Mouse (Mus musculus) frontal cortex, postnatal 36 days (tissue): ENCODE data around the gene Creb5.

Experiments
- DNase-seq, 2 experiments: peaks; one replicate each; pipeline ENCODE4 v3.0.0; 2022; ENCODE audit warnings: low spot score in 2 of 2

Creb5 gene

DNA sequence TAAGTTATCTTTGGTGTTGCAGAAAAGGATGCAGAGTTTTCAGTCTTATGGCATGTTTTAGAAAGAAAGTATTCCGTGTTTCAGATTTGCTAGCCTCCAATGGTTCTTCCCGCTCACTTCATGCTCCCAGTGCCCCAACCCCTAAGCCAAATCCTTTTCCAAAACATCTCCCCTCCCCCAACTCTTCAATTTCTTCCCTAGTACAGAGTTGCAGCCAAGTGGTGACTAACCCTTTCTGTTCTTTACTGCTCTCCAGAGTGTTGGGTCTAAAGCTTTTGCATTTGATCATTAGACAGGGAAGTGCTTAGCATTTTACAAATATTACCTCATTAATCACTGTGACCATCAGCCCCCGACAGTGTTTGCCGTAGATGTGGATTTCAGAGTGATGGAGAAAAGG, 142.8 kb downstream of the Creb5 start:
- DNase-seq: no peak

- no peak for DNase-seq
These were observed 158.9 kb downstream of the Creb5 start for GRCm38 (mm10) chr6:53445862-53446460.

- no peak for DNase-seq
These were observed 160.4 kb downstream of the Creb5 start for GRCm38 (mm10) chr6:53447479-53447878.

GRCm38 (mm10) chr6:53448317-53448870, 161.3 kb downstream of the Creb5 start:
- DNase-seq: no peak

DNA sequence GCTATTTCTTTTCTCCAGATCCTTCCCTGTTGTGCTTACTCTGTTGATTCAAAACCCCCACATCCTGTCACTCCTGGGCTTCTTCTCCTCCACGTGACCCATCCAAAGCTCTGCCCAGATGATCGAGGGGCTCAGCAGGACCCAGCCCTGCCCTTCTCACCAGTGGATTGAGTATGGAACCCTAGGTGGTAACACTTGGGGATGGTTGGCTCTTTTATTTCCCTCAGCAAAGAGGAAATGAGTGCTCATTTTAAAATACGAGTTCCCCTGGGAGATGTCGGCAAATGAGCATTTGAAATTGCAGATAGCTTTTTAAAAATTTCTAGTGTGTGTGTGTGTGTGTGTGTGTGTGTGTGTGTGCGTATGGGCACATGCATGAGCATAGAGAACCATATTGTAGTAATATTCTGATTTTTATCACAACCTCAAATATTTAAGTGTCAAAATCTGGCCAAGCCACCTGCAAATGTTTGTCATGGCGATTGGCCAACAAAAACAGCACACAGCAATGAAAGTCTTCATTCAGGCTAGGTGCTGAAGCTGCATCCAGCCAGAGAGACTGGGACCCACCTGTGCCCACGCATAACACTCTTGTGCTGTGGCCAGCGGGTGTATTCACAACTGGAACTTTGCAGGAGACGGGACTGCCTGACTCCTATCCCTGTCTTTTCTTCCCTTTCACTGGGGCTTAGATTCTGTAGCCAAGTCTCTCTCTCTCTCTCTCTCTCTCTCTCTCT, 162.5 kb downstream of the Creb5 start:
- no peak for DNase-seq

DNA sequence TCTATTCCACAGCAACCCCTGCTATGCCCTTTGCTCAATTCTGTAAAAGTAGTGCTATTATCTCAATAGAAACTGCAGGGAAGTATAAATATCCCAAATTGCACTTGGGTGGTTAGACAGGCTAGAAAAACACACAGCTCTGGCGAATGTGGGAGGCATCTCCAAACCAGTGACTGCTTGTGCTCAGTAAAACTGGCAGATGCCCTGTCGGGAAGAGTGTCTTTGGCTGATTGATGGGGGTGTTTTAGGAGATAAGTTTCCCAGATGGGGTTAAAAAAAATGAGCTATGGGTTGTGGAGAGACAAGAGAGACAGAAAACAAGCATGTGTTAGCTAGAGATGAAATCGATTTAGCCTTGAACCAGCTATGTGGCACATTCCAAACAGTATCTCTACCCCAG, 163.4 kb downstream of the Creb5 start:
- DNase-seq: peak; percentile 26 to 36

DNA sequence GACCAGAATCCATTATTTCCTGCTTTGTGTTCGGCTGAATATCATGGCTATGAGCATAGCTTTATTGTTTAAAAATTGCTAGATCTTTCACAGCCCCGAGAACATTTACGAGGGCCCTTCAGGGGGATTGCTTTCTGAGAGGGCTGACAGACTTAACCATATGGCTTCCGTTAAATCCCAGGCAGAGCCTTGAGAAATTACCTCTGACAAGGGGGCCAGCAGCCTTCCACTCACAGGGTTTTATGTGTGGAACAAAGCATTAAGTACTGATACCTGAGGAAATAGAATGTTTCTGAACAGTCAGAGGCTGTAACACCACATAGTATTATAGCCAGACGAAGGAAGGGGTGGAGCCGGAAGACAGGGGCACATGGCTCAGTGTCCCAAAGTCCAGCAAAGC, 165.2 kb downstream of the Creb5 start:
- DNase-seq: no peak

DNA sequence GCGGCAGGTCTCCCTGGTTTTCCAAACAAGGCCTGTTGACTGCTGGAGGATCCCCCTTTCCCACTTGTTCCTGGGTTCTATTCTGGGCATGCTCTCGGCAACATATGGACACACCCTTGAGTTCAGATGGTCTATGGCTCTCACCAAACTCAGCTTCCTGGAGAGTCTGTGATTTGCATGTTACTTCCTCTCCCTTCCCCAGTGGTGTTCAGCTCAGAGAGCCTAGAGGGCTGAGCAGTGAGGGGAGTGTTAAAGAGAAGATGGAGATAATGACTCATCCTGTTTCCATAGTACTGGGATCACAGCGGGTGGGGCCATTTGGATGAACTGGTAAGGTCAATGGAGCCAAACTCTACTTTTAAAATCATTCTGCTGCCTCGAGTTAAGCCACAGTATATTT, 168.4 kb downstream of the Creb5 start:
- DNase-seq: no peak

- DNase-seq: no peak
These were observed 169.0 kb downstream of the Creb5 start for GRCm38 (mm10) chr6:53456111-53456510.

DNA sequence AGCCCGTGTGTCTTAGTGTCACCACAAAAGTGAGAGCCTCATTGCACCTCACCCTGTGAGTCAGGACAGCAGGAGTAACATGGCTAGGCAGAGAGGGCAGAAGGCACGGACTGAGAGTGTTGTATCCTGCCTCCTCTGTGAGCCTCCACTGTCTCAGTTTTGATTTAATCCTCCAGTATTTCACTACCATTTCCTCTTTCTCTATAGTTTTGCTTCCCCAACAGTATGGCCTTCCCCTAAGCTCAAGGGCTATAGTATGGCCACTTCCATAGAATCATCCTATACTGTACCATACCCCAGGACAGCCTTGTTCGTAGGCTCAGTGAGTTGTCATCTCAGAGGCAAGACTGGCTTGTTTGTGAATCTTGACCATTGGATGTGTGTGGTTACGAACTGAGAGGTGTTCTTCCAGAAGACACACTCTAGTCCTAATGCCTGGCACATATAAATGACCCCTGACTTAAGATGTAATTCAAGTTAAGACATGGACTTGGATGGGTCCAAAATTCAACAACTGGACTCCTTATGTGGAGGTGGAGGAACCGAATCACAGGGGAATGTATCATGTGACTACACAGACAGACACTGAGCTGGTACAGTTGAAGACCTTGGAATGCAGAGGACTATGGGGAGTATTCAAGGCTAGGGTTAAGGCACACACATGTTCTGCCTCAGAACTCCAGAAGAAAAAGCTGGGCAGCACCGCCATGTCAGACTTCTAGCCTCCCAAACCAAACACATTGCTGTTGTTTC, 173.1 kb downstream of the Creb5 start:
- no peak for DNase-seq

DNA sequence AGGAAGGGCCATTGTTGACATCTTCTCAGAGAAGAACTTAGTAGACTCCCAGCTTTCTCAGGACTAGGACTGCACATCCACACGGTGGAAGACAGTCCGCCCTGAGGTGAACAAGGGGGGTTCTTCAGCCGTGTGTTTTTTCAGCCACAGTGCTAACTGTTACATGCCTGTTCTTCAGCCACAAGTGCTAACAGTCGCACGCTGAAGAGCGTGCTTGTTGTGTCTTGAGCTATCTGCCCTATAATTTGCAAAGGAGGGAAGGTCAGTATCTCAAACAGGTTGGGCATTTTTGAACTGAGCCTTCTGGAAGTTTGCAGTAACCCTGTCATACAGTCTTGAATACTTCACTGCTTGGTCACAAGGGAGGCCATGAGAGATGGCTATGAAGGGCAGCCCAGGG, 174.0 kb downstream of the Creb5 start:
- DNase-seq: no peak

DNA sequence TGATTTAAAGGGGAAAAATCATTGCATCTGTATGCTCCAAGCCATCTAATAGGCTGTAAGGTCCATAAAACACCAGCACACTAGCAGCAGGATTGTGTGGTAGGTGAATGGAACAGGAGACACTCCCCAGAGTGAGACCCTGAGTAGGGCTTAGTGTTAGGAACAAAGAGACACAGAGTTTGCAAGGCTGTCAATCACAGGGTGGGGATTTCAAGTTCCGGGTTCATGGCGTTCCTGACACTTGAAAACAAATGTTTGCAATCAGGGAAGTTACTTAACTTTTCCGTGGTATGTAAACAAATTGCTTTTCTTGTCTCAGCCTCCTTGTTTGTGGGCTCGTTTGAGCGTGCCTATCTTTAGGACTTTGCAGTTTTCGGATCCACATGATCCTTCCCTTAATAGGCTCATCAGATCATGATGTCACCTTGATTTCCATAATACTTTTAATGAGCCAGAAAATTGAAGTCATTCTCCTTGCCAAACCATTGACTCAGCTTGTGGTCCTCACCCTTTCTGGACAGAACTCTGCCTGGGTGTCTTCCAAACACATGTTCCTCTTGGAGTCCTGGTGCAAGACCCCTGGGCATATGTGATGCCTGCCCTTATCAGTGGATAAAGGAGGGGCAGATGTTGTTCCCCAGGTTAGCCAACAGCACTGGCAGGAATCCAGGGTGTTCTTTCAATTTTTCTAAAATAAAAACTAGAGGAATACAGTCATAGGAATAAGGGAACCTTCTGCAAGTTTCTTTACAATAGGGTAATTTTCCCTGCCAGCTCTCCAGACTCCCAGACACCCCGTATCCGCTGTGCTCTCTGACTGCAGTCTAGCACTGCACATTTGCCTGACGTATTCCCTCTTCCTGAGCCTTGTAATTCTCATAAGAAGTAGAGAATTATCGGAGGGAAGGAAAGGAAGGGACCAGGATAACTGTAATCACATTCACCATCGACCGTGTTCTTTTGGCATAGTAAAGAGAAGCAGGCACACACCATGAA, 175.0 kb downstream of the Creb5 start:
- no peak for DNase-seq

DNA sequence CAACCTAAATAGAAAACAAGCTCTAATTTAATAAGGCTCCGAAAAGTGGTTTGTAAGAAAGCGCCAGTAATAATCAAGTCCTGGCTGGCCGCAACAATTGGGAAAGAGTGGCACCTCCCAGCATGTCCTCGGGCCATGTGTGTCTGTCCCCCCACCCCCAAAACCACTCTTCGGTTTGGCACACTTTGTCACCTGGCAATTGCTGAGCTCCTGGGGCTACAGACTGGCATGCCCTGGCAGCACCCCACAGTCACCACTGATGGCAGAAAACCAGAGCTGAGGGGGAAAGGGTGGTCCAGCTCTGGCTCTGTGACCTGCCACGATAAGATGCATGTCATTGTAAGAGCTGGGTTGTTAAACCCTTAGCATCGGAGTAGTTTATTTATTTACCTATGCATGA, 175.7 kb downstream of the Creb5 start:
- DNase-seq: no peak

DNA sequence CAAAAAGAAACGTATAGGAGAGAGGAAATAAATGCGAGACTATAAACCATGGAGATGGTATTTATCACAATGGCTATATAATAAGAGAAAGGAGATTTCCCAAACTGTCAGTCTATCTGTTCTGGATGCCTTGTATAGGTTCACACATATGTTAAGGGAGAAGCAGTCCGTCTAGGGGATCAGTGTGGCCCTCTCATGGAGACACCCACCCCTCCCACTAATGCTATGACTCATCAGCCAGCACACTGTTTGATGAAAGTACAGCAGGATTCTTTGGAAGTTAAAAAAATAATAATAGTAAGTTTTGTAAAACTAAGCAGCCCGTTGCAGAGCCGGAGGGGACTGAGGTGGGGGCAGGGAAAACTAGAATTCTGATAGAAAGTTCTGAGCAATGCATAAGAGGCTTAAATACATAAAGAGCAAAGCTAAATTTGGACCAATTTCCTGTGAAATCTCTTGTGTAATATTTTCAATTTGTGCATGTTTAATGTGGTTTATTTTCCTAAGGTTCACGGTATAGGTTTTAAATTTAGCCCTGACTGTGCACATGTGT, 176.3 kb downstream of the Creb5 start:
- DNase-seq: no peak

DNA sequence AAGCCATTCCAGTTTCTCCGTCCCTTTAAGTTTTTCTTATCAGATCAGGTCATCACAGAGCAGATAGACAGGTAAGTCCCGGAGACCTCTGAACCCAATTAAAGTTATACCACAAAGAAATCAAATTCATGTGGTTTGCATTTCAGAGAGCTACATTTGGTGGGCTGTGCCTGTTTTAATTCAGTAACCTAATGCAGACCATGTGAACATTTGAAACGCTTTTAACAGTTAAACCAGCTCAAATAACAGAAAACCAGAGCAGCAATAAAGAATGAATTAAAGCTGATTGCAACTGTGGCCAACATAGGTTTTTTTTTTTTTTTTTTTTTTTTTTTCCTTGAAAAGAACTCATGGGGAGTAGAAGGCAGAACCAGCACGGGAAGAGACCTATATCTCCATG, 182.1 kb downstream of the Creb5 start:
- no peak for DNase-seq

DNA sequence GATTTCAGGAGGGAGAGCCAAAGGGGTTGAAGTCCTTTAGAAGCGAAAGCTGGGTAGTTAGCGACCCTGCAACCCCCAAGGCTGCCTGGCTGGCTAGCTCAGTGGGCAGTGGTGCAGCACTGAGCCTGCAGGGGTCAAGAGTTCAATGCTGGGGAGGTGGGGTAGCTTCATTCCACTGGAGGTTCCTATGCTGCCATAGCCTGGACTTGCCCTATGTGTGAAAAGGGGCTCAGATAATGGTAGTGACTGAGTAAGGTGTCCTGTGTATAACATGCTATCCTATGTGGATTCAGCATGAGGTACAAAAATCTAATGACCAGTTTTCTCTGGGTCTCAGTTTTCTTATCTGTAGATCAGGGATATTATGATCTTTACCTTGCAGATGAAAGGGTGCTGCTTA, 182.6 kb downstream of the Creb5 start:
- no peak for DNase-seq

DNA sequence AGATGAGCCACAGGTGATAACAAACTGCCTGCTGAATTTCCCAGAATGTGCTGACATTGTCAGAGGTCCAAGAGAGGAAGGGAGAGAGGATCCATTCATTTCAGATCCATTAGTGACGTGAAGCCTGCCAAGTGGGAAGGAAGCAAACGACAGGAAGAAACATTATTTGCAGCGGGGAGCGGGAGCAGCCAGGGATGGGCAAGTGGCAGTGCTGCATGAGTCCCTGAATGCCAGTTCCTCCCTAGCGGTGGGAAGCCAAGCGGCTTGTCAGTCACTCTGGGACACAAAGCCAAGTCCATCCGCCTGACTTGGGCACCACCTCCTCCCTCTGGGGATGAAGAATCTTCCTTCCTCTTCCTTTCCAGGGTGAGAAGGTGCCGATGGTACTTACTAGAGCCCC, 183.5 kb downstream of the Creb5 start:
- DNase-seq: no peak

DNA sequence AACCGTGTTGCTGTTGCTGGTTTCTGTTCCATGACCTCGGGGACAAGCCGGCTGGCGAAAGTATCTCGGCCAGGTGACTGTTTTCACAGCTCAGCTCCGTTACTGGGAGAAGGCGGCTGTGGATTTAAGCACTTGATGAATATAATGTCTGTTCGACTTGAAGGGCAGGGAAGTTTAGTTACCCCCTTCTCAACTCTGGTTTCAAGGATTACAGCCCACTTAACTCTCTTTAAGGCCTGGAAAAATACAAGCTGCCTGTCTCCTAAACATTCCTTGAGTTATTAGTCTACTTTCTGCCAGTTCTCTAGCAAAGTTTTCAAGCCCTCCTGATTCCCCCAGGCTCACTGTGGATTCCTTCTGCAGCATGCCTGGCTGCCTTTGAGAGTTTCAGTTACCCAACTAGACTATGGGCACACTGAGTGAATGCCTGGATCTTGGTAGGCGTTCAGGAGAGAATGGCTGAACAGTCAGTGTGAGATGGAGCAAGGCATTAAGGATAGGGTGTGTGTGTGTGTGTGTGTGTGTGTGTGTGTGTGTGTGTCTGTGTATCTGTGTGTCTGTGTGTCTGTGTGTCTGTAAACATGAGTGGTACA, 184.0 kb downstream of the Creb5 start:
- DNase-seq: no peak

GRCm38 (mm10) chr6:53472751-53473150, 185.7 kb downstream of the Creb5 start:
- DNase-seq: no peak

- no peak for DNase-seq
These were observed 190.4 kb downstream of the Creb5 start for GRCm38 (mm10) chr6:53477501-53477900.

DNA sequence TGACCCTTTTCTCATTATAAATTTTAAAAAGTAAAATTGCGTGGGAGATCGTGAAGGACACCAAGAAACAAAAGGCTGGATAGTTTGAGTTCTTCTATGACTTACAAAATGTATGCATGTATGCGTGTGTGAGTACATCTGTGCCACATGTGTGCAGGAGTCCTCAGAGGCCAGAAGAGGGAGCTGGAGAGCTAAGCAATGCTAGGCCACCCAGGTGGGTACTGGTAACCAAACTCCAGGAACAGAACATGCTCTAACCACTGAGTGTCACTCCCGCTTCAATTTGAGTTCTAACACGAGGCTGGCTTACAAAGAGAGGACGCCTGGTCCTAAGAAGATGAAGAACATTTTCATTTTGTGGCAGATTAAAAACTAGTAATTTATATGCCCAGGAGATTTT, 203.8 kb downstream of the Creb5 start:
- DNase-seq: no peak
